In the genomic region with DNA sequence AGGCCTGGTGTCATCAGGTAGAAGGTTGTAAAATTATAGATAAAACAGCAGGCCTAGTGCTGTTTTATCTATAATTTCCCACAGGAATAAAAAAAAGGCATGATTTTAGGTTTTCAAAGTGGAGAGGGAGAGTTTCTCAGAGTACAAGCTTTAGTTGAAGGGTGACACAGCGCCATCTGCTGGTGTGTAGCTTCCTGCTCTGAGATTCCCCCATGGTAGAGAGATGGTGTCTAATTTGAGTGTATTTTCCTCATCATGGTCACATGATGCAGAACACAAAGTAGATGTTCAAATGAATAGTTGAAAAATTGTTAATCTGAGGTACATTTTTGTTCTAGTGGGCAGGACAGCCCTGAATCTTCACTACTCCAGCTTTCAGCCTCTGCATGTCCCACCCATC, we compare ENCODE assay signal across 9 mouse cellular contexts. TPM values are rescaled to one million over a fixed set of nuclear protein-coding genes. Genes with fewer than 3 reads are reported as not detected.
DNase-seq lines count a peak whose midpoint lies in the region; ATAC-seq lines count a peak whose summit lies in the region.
"Had no signal": no experiment of that assay in that cellular context is flagged by ENCODE, and none has a peak within 500 bp of the region (broad histone marks: within the 10 kb centered on the region; RNA-seq: fewer than 3 reads in every experiment).

No protein-coding gene starts in this region.

- no peak overlapping the region for H3K4me3 ChIP-seq in forebrain, embryonic 14.5 days (ENCODE audit: low read depth, low read length)
- no peak overlapping the region for H3K4me3 ChIP-seq in forebrain, embryonic 13.5 days
- no peak overlapping the region for H3K4me3 ChIP-seq in liver, embryonic 13.5 days (replicated peaks)
- H3K4me3 ChIP-seq: limb, embryonic 12.5 days had no signal

- H3K27ac ChIP-seq in forebrain, embryonic 14.5 days (ENCODE audit: low read depth, low read length) = no peak overlapping the region
- no peak overlapping the region for H3K27ac ChIP-seq in forebrain, embryonic 13.5 days
- no peak overlapping the region for H3K27ac ChIP-seq in liver, embryonic 13.5 days
- H3K27ac ChIP-seq: limb, embryonic 12.5 days had no signal

- no peak overlapping the region for H3K4me2 ChIP-seq in forebrain, embryonic 14.5 days (ENCODE audit: low read length)
- H3K4me2 ChIP-seq in forebrain, embryonic 13.5 days = no peak overlapping the region
- no peak overlapping the region for H3K4me2 ChIP-seq in liver, embryonic 13.5 days
- H3K4me2 ChIP-seq: limb, embryonic 12.5 days had no signal

- 23% methylated on average over 1 of the region's 1 CpGs for WGBS in forebrain, embryonic 14.5 days
- 32% methylated on average over 1 of the region's 1 CpGs for WGBS in forebrain, embryonic 13.5 days
- WGBS in liver, embryonic 13.5 days (ENCODE audit: insufficient replicate concordance) = 31% methylated on average over 1 of the region's 1 CpGs

- peak; percentile 67 for DNase-seq in forebrain, embryonic 14.5 days (ENCODE audit: low spot score)
- DNase-seq in 3T3-L1 (ENCODE audit: low read depth, low spot score) = peak; percentile 88
- DNase-seq in adrenal gland, adult 8-10 months = peak; percentile 28
- peak; percentile 31 for DNase-seq in embryo, embryonic 11.5 days (ENCODE audit: low read depth, low spot score)
- peak; percentile 71 for DNase-seq in kidney, adult 9 months
- peak; percentile 9 for DNase-seq in liver, embryonic 13.5 days
- peak; percentile 23 for DNase-seq in right cerebral cortex, postnatal 25 days

- no peak overlapping the region for H3K9ac ChIP-seq in forebrain, embryonic 14.5 days (ENCODE audit: low read length)
- H3K9ac ChIP-seq in forebrain, embryonic 13.5 days = no peak overlapping the region
- H3K9ac ChIP-seq in liver, embryonic 13.5 days = no peak overlapping the region
- H3K9ac ChIP-seq: limb, embryonic 12.5 days had no signal

- H3K4me1 ChIP-seq in forebrain, embryonic 14.5 days (ENCODE audit: control insufficient read depth, insufficient read depth, low read length) = no peaks in the 10 kb centered on the region
- H3K4me1 ChIP-seq in forebrain, embryonic 13.5 days = no peaks in the 10 kb centered on the region
- H3K4me1 ChIP-seq in liver, embryonic 13.5 days (replicated peaks) = 0 out of 2 replicates have a peak, but pooled peaks cover 4% of the 10 kb centered on the region
- H3K4me1 ChIP-seq: limb, embryonic 12.5 days had no signal

- peaks cover 26% of the 10 kb centered on the region for H3K36me3 ChIP-seq in forebrain, embryonic 14.5 days (ENCODE audit: control insufficient read depth, insufficient read depth, low read length)
- peaks cover 24% of the 10 kb centered on the region for H3K36me3 ChIP-seq in forebrain, embryonic 13.5 days (ENCODE audit: poor library complexity, severe bottlenecking)
- H3K36me3 ChIP-seq in liver, embryonic 13.5 days = peaks cover 35% of the 10 kb centered on the region

- ATAC-seq in forebrain, embryonic 14.5 days = no peak
- no peak for ATAC-seq in forebrain, embryonic 13.5 days
- no peak for ATAC-seq in liver, embryonic 13.5 days (ENCODE audit: low read depth)

- H3K9me3 ChIP-seq in forebrain, embryonic 14.5 days (replicated peaks; ENCODE audit: control insufficient read depth, low read length) = no peaks in the 10 kb centered on the region
- no peaks in the 10 kb centered on the region for H3K9me3 ChIP-seq in forebrain, embryonic 13.5 days (replicated peaks)
- no peaks in the 10 kb centered on the region for H3K9me3 ChIP-seq in liver, embryonic 13.5 days (replicated peaks)
- H3K9me3 ChIP-seq: limb, embryonic 12.5 days had no signal

- no peaks in the 10 kb centered on the region for H3K27me3 ChIP-seq in forebrain, embryonic 14.5 days (replicated peaks; ENCODE audit: control insufficient read depth, insufficient read depth, low read length)
- H3K27me3 ChIP-seq in forebrain, embryonic 13.5 days = no peaks in the 10 kb centered on the region
- H3K27me3 ChIP-seq in liver, embryonic 13.5 days = no peaks in the 10 kb centered on the region
- H3K27me3 ChIP-seq: limb, embryonic 12.5 days had no signal

RNA-seq across cellular contexts. Expression of a gene that starts 32.3 kb away (rescaled TPM):
- polyA plus RNA-seq in forebrain, embryonic 14.5 days (2014; fragmentation: Nextera tagmentation; extraction: Ambion mirVana) = 17.1 and 20.2 TPM in 2 replicates
- 17.1 and 20.2 TPM in 2 replicates for polyA plus RNA-seq in forebrain, embryonic 13.5 days (2015; fragmentation: Nextera tagmentation; extraction: Ambion mirVana)
- 100 to 1,000 TPM; 109 to 161 (median 148) TPM for total RNA-seq in adrenal gland, adult 8-10 months (2022)
- 6.2 and 6.9 TPM in 2 replicates for polyA plus RNA-seq in liver, embryonic 13.5 days (2015; fragmentation: Nextera tagmentation; extraction: Ambion mirVana)

RNA-seq across cellular contexts. Expression of a gene that starts 32.4 kb away (rescaled TPM):
- 63.3 and 75.4 TPM in 2 replicates for polyA plus RNA-seq in forebrain, embryonic 14.5 days (2014; fragmentation: Nextera tagmentation; extraction: Ambion mirVana)
- polyA plus RNA-seq in forebrain, embryonic 13.5 days (2015; fragmentation: Nextera tagmentation; extraction: Ambion mirVana) = 118 and 127 TPM in 2 replicates
- 10 to 100 TPM; 39.9 to 69.3 (median 52.3) TPM for total RNA-seq in adrenal gland, adult 8-10 months (2022)
- polyA plus RNA-seq in liver, embryonic 13.5 days (2015; fragmentation: Nextera tagmentation; extraction: Ambion mirVana) = 55.0 and 58.1 TPM in 2 replicates

Comparison
In these comparisons a context has a peak if more than half of its experiments do, and no peak if none do; other contexts are left out.
1. DNase-seq: peak in every context shown above with its lines; median percentile 88 in 3T3-L1; 71 in kidney, adult 9 months; 67 in forebrain, embryonic 14.5 days; 31 in embryo, embryonic 11.5 days; 28 in adrenal gland, adult 8-10 months; 23 in right cerebral cortex, postnatal 25 days; 9 in liver, embryonic 13.5 days.